Mouse (Mus musculus) common myeloid progenitor, adult 5-6 weeks (primary cell): ENCODE measurements at regions not wholly inside any gene's neighbourhood (a gene's known extent, or its start where the extent isn't known, plus 50 kb on each side); places are given as distances from the start of the nearest gene placed in this dataset.

Source experiments
- ATAC-seq: replicated peaks from 2 replicates; pipeline ENCODE4 v1.8.0; 2016; ENCODE audit warnings: low read depth, mild to moderate bottlenecking, moderate TSS enrichment, inconsistent platforms; ENCODE audit not compliant: poor library complexity, severe bottlenecking

GRCm38 (mm10) chr9:14156967-14157366, 117.9 kb upstream of the Sesn3 start:
- ATAC-seq: no peak

DNA sequence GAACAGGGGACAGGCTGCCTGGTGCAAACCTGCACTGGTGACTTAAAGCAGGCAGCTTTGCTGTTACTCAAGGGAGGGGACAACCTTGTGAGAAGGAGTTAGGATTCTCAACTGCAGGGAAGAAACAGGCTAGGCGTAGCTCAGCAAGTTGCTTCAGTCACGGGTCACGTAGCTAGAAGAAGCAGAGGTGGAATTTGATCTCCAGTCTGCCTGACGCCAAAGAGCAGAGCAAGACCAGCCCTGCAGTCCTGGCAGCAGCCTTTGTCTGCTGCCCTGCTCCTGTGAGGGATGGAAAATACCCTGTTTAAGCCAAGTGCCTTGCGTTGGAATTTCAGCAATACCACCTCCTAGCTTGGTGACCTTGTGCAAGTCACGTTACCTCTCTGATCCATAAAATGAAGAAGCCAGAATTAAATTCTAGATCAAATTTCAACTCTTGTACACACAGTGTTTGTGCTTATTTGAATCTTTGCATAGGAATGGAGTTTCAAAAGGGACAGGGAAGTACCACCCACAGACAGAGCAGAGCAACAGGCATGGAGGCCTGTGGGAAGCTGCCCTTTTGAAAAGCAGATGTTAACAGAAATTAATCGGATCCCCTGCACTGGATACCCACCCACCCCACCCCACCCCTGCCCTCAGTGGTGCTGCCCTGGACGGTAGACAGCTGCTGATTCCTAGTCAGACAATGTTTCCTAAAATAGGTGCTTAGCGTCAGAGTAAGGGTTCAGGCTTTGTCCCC, 116.6 kb upstream of the Sesn3 start:
- ATAC-seq: no peak

GRCm38 (mm10) chr9:14160207-14160606, 114.7 kb upstream of the Sesn3 start:
- ATAC-seq: no peak

GRCm38 (mm10) chr9:14171589-14172240, 103.2 kb upstream of the Sesn3 start:
- ATAC-seq: peak; percentile 42; the same call in 1 of the 2 replicates

- no peak for ATAC-seq
These were observed 101.1 kb upstream of the Sesn3 start for GRCm38 (mm10) chr9:14173631-14174323.

- no peak for ATAC-seq
These were observed 100.4 kb upstream of the Sesn3 start for GRCm38 (mm10) chr9:14174324-14175040.

GRCm38 (mm10) chr9:14175041-14175881, 99.6 kb upstream of the Sesn3 start:
- ATAC-seq: peak; percentile 75

- no peak for ATAC-seq
These were observed 95.1 kb upstream of the Sesn3 start for GRCm38 (mm10) chr9:14179777-14180176.

DNA sequence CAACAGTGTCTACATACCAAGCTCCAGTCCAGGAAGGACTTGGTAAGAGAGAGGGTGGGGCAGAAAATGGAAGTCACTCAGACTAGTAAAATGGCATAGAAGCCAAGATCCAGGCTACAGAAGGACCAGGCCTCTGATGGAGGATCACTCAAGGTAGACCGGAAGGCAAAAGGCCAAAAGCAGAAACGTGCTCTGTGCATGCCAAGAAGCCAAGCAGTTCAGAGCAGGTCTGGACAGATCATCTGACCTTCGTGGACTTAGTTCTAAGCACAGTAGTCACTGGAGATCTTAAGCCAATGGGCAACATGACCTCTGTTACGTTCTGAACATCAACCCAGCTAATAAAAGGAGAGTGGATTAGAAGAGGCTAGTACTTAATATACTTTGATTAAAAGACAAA, 90.6 kb upstream of the Sesn3 start:
- ATAC-seq: no peak

DNA sequence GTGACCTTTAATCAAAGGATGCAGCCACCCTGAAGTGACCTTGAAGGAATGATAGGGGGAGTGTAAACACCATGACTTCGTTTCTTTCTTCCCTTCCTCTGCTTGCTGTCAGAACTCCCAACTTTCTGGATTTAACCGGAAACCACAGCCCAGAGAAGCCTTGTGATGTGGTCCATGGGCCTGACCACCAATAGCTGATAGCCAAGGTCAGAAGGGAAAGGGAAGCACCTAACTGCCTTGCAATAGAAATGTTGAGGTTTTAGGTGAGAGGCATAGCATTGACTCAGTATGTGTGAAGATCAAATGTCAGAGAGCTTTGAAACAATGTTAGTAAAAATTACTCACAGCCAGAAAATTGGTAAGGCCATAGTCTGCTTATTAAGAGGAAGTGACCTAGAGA, 89.2 kb upstream of the Sesn3 start:
- ATAC-seq: peak; percentile 39

DNA sequence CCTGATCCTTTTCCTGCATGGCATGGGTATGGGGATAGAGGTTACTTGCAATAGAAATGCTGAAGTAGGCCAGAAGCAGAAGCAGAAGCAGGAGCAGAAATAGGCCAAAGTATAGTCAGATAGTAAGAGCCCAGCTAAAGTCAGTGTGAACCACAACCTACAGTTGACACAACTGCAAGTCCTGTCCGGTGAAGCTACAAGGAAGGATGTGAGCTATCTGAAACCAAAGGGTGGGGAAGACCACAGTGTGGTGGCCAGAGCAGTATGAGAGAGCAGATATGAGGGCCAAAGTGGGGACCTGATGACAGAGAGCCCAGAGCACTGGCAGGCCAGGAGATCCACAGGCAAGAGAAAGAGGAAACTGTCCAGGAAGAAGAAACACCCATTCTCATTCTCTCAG, 87.1 kb upstream of the Sesn3 start:
- ATAC-seq: peak; percentile 89

- 0 out of 2 replicates have a peak, but pooled peaks have one; percentile 13 for ATAC-seq
These were observed 86.4 kb upstream of the Sesn3 start for GRCm38 (mm10) chr9:14188504-14188903.

- ATAC-seq: no peak
These were observed 84.2 kb upstream of the Sesn3 start for GRCm38 (mm10) chr9:14190660-14191059.

- no peak for ATAC-seq
These were observed 80.1 kb upstream of the Sesn3 start for GRCm38 (mm10) chr9:14194748-14195147.

- no peak for ATAC-seq
These were observed 75.8 kb upstream of the Sesn3 start for GRCm38 (mm10) chr9:14199116-14199515.

DNA sequence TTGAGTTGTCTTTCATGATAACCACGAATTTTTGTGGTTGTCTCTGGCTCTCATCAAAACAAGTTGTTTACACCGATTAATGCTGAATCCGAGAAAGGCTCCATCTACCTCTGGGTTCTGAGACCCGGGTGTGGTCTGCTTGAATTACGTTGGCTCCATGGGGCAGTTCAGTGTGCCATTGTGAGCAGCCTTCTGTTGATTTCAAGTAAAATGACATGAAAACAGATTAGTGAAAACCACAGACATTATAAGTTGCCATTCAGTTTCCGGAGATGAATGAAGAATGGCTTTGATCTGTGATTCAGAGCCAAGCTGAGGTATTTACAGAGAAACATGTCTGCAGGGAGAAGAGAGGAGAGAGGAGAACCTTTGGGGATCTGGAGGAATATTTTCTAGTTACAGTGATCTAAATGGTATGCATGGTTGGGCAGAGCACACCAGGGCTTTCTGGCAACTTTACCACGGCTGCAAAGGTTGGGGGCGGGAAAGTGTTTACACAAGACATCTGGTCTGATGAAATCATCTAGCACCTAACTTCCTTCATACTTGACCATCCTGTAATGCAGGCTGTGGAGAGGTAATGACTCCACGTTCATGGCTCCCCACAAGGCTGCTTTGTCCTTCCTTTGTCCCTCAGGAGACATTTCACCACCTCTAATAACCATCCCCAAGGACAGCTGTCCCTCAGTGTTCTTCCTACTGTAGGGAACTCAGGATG, 74.7 kb upstream of the Sesn3 start:
- ATAC-seq: 0 out of 2 replicates have a peak, but pooled peaks have one; percentile 23

GRCm38 (mm10) chr9:14200852-14201251, 74.0 kb upstream of the Sesn3 start:
- no peak for ATAC-seq

DNA sequence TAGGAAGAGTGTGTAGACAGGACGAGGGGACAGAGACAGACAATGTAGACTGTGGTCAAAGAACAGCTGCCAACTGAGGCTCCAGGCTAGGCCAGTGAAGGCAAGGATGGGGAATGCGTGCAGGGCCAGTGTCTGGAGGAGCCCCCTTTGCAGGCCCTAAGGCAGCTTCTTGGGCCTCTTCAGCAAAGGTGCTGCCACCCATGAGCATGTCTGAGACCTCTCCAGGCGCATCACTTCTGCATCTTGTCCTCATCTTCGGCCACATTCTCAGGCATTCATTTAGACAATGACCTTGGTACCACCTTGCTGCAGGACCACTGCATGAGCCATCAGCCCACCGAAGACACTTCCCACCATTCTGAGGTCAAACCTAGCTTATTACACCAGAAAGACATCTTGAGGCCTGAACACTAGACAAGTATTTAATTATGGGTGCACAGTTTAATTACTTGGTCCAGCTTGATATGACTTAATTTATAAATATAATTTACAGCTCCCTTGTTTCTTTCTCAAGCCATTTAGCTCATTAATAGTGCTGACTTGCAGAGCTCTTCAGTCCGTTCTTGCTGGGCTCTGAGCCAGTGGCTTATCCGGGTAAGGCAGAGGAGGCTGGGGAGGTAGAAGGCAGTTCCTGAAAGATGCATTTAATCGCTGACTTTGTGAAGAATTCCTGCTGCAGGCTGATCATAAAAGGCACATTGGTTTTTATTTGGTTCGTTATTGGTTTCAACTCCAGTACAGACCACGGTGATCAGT, 72.1 kb upstream of the Sesn3 start:
- ATAC-seq: no peak
